Mouse (Mus musculus): Measurements from ENCODE around the gene Gm17584. TPM values are rescaled to one million over a fixed set of nuclear protein-coding genes. Genes with fewer than 3 reads are reported as not detected.
"Not testable (repeated sequence)": the region's sequence is repeated elsewhere in the genome, so short reads cannot be mapped to it uniquely, and the experiment has no call there.

Gm17584 gene
- not detected in 2 replicates for polyA plus RNA-seq (2014; fragmentation: Nextera tagmentation; extraction: Ambion mirVana)

- not testable (repeated sequence) for ATAC-seq (replicated peaks; ENCODE audit: low FRiP score, low TSS enrichment, low read depth); H3K9me3 ChIP-seq (ENCODE audit: control insufficient read depth, low read length); H3K27me3 ChIP-seq (replicated peaks; ENCODE audit: control insufficient read depth, insufficient read depth, low read length); DNase-seq (ENCODE audit: low spot score); H3K4me3 ChIP-seq (ENCODE audit: low read depth, low read length); H3K9ac ChIP-seq (ENCODE audit: low read length); H3K4me2 ChIP-seq (ENCODE audit: low read length); H3K27ac ChIP-seq (ENCODE audit: low read depth); H3K36me3 ChIP-seq (ENCODE audit: control insufficient read depth, insufficient read depth, low read length); H3K4me1 ChIP-seq (replicated peaks; ENCODE audit: control insufficient read depth, insufficient read depth, low read length)
- no CpG with 5 or more reads among the region's 4 CpGs for WGBS
These were observed at the start of gene Gm17584 for GRCm38 (mm10) chrX:124500263-124500662. Gene Gm17584 (plus strand): TSS chrX:124500563.

Other genes with a start within 250 kb of the Gm17584 start
- gene Gm17469, start 129.3 kb downstream of the Gm17584 start, polyA plus RNA-seq (2014; fragmentation: Nextera tagmentation; extraction: Ambion mirVana): not detected in 2 replicates